Mouse (Mus musculus): ENCODE measurements around the gene Unc80.

The Unc80 gene

DNA sequence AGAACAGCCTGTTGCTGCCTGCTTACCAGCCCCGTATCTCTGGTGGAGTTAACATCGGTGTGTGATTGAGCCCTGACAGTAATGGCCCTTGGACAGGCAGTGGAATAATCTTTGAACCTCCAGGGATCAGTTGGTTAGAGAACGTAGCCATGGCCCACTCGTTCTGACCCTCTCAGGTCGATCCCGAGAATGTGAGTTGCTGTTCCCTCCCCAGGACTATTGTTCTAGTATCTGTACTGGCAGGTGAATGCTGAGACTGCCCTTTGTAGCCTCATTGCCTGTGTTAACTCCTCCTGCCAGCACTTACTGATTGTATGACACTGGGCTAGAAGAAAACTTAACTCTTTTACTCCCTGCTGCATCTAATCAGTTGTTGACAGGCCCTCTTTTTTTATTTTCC, 236.4 kb downstream of the Unc80 start:
- no peak for DNase-seq (ENCODE audit: low spot score in 2 of 2)

DNA sequence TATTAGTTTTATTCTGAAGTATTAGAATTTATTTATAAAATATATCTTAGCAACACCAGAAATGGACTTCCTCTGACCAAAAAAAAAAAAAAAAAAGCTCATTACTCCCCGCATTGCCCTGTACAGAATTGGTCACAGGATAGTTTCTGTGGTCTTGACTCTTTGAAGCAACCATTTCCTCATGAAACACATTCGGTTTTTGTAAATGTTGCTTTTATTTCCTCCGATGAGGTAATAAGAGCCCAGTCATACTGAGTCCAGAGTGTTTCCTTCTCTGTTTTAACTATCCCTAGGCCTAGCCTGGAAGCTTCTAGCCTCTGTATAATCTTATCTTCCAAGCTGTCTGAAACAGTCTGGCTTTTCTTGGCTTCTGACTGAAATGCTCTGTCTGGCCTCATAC, 244.7 kb downstream of the Unc80 start:
- no peak for DNase-seq (ENCODE audit: low spot score in 2 of 2)

DNA sequence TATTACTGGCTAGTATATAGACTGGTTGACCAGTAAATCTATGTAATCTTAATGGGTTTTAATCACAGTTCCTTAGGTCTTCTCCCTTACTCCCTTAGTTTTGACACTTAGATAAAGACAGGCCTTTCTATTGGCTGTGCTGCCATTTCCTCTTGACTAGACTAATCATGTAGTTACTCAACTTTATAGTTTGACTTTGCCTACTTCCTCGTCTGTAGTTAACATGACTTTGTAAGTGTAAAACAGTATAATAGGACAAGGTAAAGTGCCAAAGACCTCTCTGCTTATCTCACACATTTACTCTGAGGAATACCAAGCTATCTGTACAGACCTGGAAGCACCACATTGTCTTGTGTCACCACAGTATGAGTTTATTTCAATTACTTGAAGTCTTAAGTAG, 262.4 kb downstream of the Unc80 start:
- no peak for DNase-seq (ENCODE audit: low spot score in 2 of 2)

Data from spleen, postnatal 10 days (tissue).